Comparison of ENCODE assay signal across 9 mouse cellular contexts in the genomic region with DNA sequence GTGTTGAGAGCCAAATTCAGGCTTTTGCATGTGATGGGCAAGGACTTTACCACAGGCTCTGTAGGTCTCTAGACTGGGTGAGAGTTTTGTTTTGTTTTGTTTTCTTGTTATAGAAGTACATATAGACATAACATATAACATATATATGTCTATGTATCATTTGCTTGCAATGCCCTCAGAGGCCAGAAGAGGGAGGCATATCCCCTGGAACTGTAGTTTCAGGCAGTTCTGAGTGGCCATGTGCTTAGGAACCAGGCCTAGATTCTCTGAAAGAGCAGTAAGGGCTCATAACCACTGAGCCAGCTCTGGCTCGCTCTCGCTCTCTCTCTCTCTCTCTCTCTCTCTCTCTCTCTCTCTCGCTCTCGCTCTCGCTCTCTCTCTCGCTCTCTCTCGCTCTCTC. TPM values are rescaled to one million over a fixed set of nuclear protein-coding genes. Genes with fewer than 3 reads are reported as not detected.
DNase-seq lines count a peak whose midpoint lies in the region; ATAC-seq lines count a peak whose summit lies in the region.
"Had no signal": no experiment of that assay in that cellular context is flagged by ENCODE, and none has a peak within 500 bp of the region (broad histone marks: within the 10 kb centered on the region; RNA-seq: fewer than 3 reads in every experiment).

No protein-coding gene starts in this region.

- peaks cover 16% of the 10 kb centered on the region for H3K36me3 ChIP-seq in midbrain, embryonic 10.5 days
- H3K36me3 ChIP-seq in midbrain, embryonic 15.5 days (replicated peaks) = no peaks in the 10 kb centered on the region

- H3K27me3 ChIP-seq in midbrain, embryonic 10.5 days (ENCODE audit: low read depth, poor library complexity, severe bottlenecking) = no peaks in the 10 kb centered on the region
- no peaks in the 10 kb centered on the region for H3K27me3 ChIP-seq in midbrain, embryonic 15.5 days (replicated peaks)

- H3K9ac ChIP-seq in midbrain, embryonic 15.5 days = no peak overlapping the region

- H3K4me1 ChIP-seq in midbrain, embryonic 10.5 days = no peaks in the 10 kb centered on the region
- no peaks in the 10 kb centered on the region for H3K4me1 ChIP-seq in midbrain, embryonic 15.5 days

- peak; percentile 27 for DNase-seq in adrenal gland, adult 2 months
- no peak for DNase-seq in adrenal gland, adult 8-10 months
- DNase-seq in midbrain, embryonic 10.5 days (ENCODE audit: low spot score) = peak; percentile 55
- DNase-seq in adrenal gland, postnatal 36 days = peak; percentile 38 to 48
- DNase-seq in kidney, postnatal 10 days = peak; percentile 75
- no peak for DNase-seq in ovary, postnatal 10 days (ENCODE audit: low spot score)

- H3K4me2 ChIP-seq in midbrain, embryonic 15.5 days = no peak overlapping the region

- no peaks in the 10 kb centered on the region for H3K9me3 ChIP-seq in midbrain, embryonic 10.5 days (replicated peaks)
- no peaks in the 10 kb centered on the region for H3K9me3 ChIP-seq in midbrain, embryonic 15.5 days

- 72% methylated on average over 7 of the region's 7 CpGs for WGBS in midbrain, embryonic 10.5 days
- 71% methylated on average over 7 of the region's 7 CpGs for WGBS in midbrain, embryonic 15.5 days

- H3K4me3 ChIP-seq in midbrain, embryonic 10.5 days = no peak overlapping the region
- no peak overlapping the region for H3K4me3 ChIP-seq in midbrain, embryonic 15.5 days
- H3K4me3 ChIP-seq: myocyte had no signal

- ATAC-seq in midbrain, embryonic 15.5 days (replicated peaks) = no peak
- ATAC-seq in monocyte, adult 5-6 weeks (replicated peaks; ENCODE audit: insufficient number of reproducible peaks, low FRiP score, low TSS enrichment, poor library complexity, severe bottlenecking) = 0 out of 2 replicates have a peak, but pooled peaks have one; percentile 48

- no peak overlapping the region for H3K27ac ChIP-seq in midbrain, embryonic 10.5 days (replicated peaks)
- no peak overlapping the region for H3K27ac ChIP-seq in midbrain, embryonic 15.5 days

RNA-seq across cellular contexts. Expression of a gene that starts 17.3 kb away (rescaled TPM):
- 1 to 10 TPM; 5.3 to 7.7 TPM for total RNA-seq in adrenal gland, adult 2 months (2021)
- polyA plus RNA-seq in adrenal gland, adult 2 months (2012; rRNA removed) = 6.2 and 7.1 TPM in 2 replicates
- 10 to 100 TPM in 3 of 4 experiments, 1 to 10 TPM in 1; 9.2 to 11.6 (median 10.4) TPM for total RNA-seq in adrenal gland, adult 8-10 months (2022)
- polyA plus RNA-seq in midbrain, embryonic 10.5 days (2016; fragmentation: Nextera tagmentation; extraction: Ambion mirVana) = 11.4 and 11.6 TPM in 2 replicates
- 10.4 and 11.0 TPM in 2 replicates for polyA plus RNA-seq in midbrain, embryonic 15.5 days (2015; fragmentation: Nextera tagmentation; extraction: Ambion mirVana)
- total RNA-seq in adrenal gland, postnatal 36 days (2021) = 1 to 10 TPM; 6.3 to 7.0 TPM
- total RNA-seq in monocyte, adult 5-6 weeks (2017) = 4.4 to 9.6 TPM (median 7.1 TPM) in 3 replicates

RNA-seq across cellular contexts. Expression of a gene that starts 17.3 kb away (rescaled TPM):
- 10 to 100 TPM; 30.9 to 34.1 TPM for total RNA-seq in adrenal gland, adult 2 months (2021)
- polyA plus RNA-seq in adrenal gland, adult 2 months (2012; rRNA removed) = 30.8 and 42.0 TPM in 2 replicates
- 10 to 100 TPM; 37.0 to 40.6 (median 38.1) TPM for total RNA-seq in adrenal gland, adult 8-10 months (2022)
- polyA plus RNA-seq in midbrain, embryonic 10.5 days (2016; fragmentation: Nextera tagmentation; extraction: Ambion mirVana) = 23.8 and 25.0 TPM in 2 replicates
- polyA plus RNA-seq in midbrain, embryonic 15.5 days (2015; fragmentation: Nextera tagmentation; extraction: Ambion mirVana) = 26.9 and 27.3 TPM in 2 replicates
- 10 to 100 TPM; 29.1 to 32.1 TPM for total RNA-seq in adrenal gland, postnatal 36 days (2021)
- 10.1 to 14.1 TPM (median 10.7 TPM) in 3 replicates for total RNA-seq in monocyte, adult 5-6 weeks (2017)

RNA-seq across cellular contexts. Expression of a gene that starts 27.7 kb away (rescaled TPM):
- total RNA-seq in adrenal gland, adult 2 months (2021) = 100 to 1,000 TPM; 102 to 103 TPM
- polyA plus RNA-seq in adrenal gland, adult 2 months (2012; rRNA removed) = 405 and 495 TPM in 2 replicates
- total RNA-seq in adrenal gland, adult 8-10 months (2022) = 100 to 1,000 TPM; 103 to 145 (median 123) TPM
- polyA plus RNA-seq in midbrain, embryonic 10.5 days (2016; fragmentation: Nextera tagmentation; extraction: Ambion mirVana) = 35.7 and 38.2 TPM in 2 replicates
- polyA plus RNA-seq in midbrain, embryonic 15.5 days (2015; fragmentation: Nextera tagmentation; extraction: Ambion mirVana) = 22.9 TPM in 2 replicates
- 100 to 1,000 TPM; 111 to 112 TPM for total RNA-seq in adrenal gland, postnatal 36 days (2021)
- 0.43 to 7.9 TPM (median 4.4 TPM) in 3 replicates for total RNA-seq in monocyte, adult 5-6 weeks (2017)

Comparison
In these comparisons a context has a peak if more than half of its experiments do, and no peak if none do; other contexts are left out.
1. DNase-seq: peak in adrenal gland, adult 2 months (single experiment), midbrain, embryonic 10.5 days (single experiment), adrenal gland, postnatal 36 days (2 of 2) and kidney, postnatal 10 days (single experiment); none in adrenal gland, adult 8-10 months (single experiment) and ovary, postnatal 10 days (single experiment).
2. RNA of a gene that starts 27.7 kb away (total RNA-seq): 103 to 145 TPM in adrenal gland, adult 8-10 months, 111 to 112 TPM in adrenal gland, postnatal 36 days and 102 to 103 TPM in adrenal gland, adult 2 months; 0.43 to 7.9 TPM in monocyte, adult 5-6 weeks; every median in the first group is over 10 times any median in the second.